Mouse (Mus musculus) G1E (cell line): ENCODE data around the gene Cabin1. TPM values are rescaled to one million over a fixed set of nuclear protein-coding genes. Genes with fewer than 3 reads are reported as not detected.

ENCODE experiments used
- ATAC-seq: 2 replicates; pipeline ENCODE4 v1.8.0; 2016; ENCODE audit warnings: mild to moderate bottlenecking; ENCODE audit not compliant: insufficient number of reproducible peaks, poor library complexity, low FRiP score, severe bottlenecking; ENCODE audit errors: extremely low read depth
- DNase-seq: peaks from one replicate; pipeline ENCODE4 v3.0.0; 2012; ENCODE audit warnings: low spot score
- H3K27me3 ChIP-seq: 2 replicates; pipeline ENCODE4 v1.6.1; 2012; ENCODE audit warnings: mild to moderate bottlenecking, low read length, inconsistent platforms; ENCODE audit not compliant: insufficient read depth
- H3K36me3 ChIP-seq: replicated peaks from 2 replicates; pipeline ENCODE3; 2012; ENCODE audit warnings: mild to moderate bottlenecking, inconsistent platforms
- H3K4me1 ChIP-seq: 2 replicates; pipeline ENCODE4 v1.6.1; 2012; ENCODE audit warnings: low read depth, low read length, inconsistent platforms, mixed read lengths; ENCODE audit not compliant: insufficient read depth
- H3K4me3 ChIP-seq: 2 replicates; pipeline ENCODE4 v1.5.1; 2012; ENCODE audit warnings: low read depth, mild to moderate bottlenecking, inconsistent platforms, low read length, moderate library complexity, mixed read lengths
- H3K9me3 ChIP-seq: replicated peaks from 2 replicates; pipeline ENCODE4 v1.6.1; 2012; ENCODE audit warnings: inconsistent platforms
- CTCF ChIP-seq: IDR thresholded peaks from 2 replicates; pipeline ENCODE4 v1.5.1; 2012; ENCODE audit warnings: low read depth, low read length, inconsistent platforms, mixed read lengths
- GATA1 ChIP-seq: IDR thresholded peaks from 2 replicates; pipeline ENCODE4 v1.6.1; 2012; ENCODE audit warnings: borderline replicate concordance, low read length, inconsistent platforms, mixed read lengths
- GATA2 ChIP-seq: IDR thresholded peaks from 2 replicates; pipeline ENCODE4 v1.6.1; 2012; ENCODE audit warnings: low read depth, low read length, inconsistent platforms, borderline replicate concordance
- POLR2AphosphoS5 ChIP-seq: IDR thresholded peaks from 2 replicates; pipeline ENCODE4 v1.6.1; 2012; ENCODE audit warnings: low read depth, low read length, inconsistent platforms; ENCODE audit not compliant: insufficient replicate concordance
- TAL1 ChIP-seq: conservative IDR thresholded peaks from 2 replicates; pipeline ENCODE4 v1.6.1; 2012; ENCODE audit warnings: low read depth, low read length, inconsistent platforms, mixed read lengths
- polyA plus RNA-seq: library from polyadenylated mRNA; stranded (reverse); fragments of >175 nt; gene quantifications from 2 replicates; pipeline ENCODE4 v1.2.3, GENCODE M21; 2012
- total RNA-seq, 2 experiments: library from RNA; stranded (forward) in 1 of 2; stranded (reverse) in 1 of 2; fragments of 200-1000 nt in 1 of 2; fragments of >200 nt in 1 of 2; fragmentation: Nextera tagmentation in 1 of 2; gene quantifications; 2 replicates each; pipeline ENCODE4 v1.2.3; 2014 to 2017

The Cabin1 gene
- total and polyA plus RNA-seq, 3 experiments: 30.5 to 96.5 (median 78.7) TPM

DNA sequence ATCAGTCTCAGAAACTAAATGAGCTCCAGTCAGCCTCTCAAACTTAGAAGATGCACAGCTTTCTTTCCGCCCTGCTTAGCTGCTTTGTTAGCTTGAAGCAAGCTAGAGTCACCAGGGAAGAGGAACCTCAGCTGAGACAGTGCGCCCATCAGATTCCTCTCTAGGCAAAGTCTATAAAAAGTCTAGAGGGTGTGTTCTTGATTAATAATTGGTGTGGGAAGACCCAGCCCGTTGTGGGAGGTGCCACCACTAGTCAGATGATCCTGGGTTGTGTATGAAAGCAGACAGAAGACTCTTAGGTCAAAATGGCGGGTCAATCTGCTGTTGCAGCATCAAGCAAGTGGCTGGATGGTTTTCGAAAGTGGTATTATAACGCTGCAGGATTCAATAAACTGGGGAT, 2.7 kb upstream of the Cabin1 start:
- H3K36me3 ChIP-seq: peaks cover 23% of the 10 kb centered on the region
- DNase-seq (no peak), ATAC-seq (no peak)
- H3K4me1 ChIP-seq: peaks cover 26% of the 10 kb centered on the region
- TF ChIP-seq GATA1 (no peak), POLR2AphosphoS5 (no peak), GATA2 (no peak), TAL1 (no peak), CTCF (no peak)
- H3K4me3 ChIP-seq: no peak overlapping the region
- no peaks in the 10 kb centered on the region for H3K27me3 ChIP-seq
- no peaks in the 10 kb centered on the region for H3K9me3 ChIP-seq

DNA sequence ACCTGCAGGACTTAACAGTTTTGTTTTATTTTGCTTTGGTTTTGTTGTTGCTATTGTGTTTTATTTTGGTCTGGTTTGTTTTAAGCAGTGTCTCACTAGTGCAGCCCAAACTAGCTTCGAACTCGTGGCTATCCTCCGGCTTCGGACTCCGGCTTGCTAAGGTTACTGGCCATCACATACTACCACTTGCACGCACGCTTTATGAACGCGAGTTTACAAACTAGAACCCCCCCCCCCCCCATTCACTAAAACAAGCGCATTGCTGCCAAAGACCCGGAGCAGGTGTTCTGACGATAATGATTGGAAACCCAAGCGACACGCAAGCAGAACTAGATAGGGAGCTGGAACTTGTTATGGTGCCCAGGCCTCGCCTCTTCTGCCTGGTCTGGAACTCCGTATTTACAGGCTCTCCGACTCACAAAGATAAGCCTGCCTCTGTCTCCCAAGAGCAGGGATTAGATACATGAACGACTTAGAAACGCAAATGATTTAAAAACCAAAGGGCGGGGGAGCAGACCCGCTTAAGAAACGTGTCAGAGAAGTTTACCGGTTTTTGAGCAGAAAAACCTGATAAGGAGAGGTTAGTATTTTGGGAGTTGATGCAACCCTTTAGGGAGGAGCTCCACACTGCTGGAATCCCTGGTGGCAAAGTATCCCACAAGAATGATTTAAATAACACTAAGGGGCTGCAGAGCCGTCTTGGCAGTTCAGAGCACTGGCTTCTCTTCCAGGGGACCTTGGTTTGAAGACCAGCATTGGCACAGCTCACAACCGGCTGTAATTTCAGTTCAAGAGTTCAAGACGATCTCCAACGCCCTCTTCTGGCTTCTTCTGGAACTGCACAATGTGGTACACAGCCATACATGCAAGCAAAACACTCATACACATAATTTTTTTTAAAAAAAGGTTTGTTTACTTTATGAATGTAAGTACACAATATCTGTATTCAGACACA, 655 bp upstream of the Cabin1 start:
- ATAC-seq (no peak), DNase-seq (peak; percentile 32)
- Histone ChIP-seq H3K9me3 (peaks cover 6% of the 10 kb centered on the region), H3K36me3 (peaks cover 26% of the 10 kb centered on the region), H3K4me3 (peak overlapping the region; percentile 94), H3K4me1 (peaks cover 25% of the 10 kb centered on the region), H3K27me3 (no peaks in the 10 kb centered on the region)
- peak; percentile 72 for TF ChIP-seq CTCF
- no peak for TF ChIP-seq GATA2

DNA sequence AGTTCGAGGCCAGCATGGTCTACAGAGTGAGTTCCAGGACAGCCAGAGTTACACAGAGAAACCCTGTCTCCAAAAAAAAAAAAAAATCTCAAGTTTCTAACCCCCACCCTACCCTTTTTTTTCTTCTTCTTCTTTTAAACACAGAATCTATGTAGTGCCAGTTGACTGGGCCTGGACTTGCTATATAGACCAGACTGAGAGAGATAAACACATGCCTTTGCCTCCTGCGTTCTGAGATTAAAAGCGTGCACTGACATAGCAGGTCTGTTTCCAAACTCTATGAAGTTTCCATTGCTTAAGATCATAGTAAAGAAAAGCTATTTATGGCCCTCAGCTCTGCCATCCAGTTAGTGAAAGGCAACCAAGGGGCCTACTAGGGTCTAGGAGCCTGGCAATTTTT, 1.7 kb downstream of the Cabin1 start:
- peaks cover 46% of the 10 kb centered on the region for H3K36me3 ChIP-seq
- no peaks in the 10 kb centered on the region for H3K27me3 ChIP-seq
- peaks cover 23% of the 10 kb centered on the region for H3K4me1 ChIP-seq
- H3K4me3 ChIP-seq: peak overlapping the region; percentile 53; the same call in 1 of the 2 replicates
- ATAC-seq (peak; percentile 18; the same call in 1 of the 2 replicates), DNase-seq (no peak)
- TF ChIP-seq GATA2: no peak
- TF ChIP-seq TAL1: peak; percentile 23; the same call in 1 of the 2 replicates
- peaks cover 6% of the 10 kb centered on the region for H3K9me3 ChIP-seq

DNA sequence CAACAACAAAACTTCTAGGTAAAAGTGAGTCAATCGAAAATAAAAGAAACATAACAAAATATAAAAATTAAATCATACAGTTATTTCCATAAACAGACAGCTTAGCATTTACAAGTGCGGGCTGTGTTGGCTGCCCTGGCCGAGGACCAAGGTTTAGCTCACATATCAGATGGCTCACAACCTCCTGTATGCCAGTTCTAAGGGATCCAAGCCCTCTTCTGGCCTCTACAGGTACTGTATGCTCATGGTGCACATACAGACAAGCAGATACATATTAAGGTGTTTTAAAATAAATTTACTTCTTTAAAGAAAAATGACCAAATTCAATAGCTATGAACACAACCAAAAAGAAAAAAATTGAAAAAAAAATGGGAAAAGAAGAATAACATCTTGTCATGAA, 3.8 kb downstream of the Cabin1 start:
- ATAC-seq (no peak), DNase-seq (no peak)
- Histone ChIP-seq H3K9me3 (peaks cover 6% of the 10 kb centered on the region), H3K27me3 (no peaks in the 10 kb centered on the region), H3K4me1 (peaks cover 24% of the 10 kb centered on the region), H3K4me3 (no peak overlapping the region), H3K36me3 (peaks cover 66% of the 10 kb centered on the region)
- TF ChIP-seq GATA2: no peak

DNA sequence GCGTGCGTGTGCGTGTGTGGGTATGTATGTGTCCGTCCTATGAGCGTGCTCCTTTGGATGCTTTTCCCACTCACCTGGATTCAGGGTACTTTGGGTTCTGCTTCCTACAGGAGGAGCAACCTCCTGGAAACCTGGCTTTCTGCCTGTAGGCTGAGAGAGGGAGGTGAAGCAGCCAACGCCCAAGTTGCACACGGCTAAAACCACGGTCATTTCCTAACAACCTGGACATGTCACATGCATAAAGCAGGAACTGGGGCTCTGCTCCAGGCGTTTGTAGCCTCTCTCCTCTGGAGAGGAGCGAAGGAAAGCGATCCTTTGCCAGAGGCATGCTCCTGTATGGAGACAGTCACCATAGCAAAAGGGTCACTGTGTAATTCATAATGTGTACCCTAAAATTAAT, 7.4 kb downstream of the Cabin1 start:
- Histone ChIP-seq H3K4me3 (no peak overlapping the region), H3K9me3 (peaks cover 6% of the 10 kb centered on the region), H3K27me3 (no peaks in the 10 kb centered on the region), H3K36me3 (peaks cover 95% of the 10 kb centered on the region), H3K4me1 (peaks cover 11% of the 10 kb centered on the region)
- ATAC-seq: no peak
- TF ChIP-seq TAL1: no peak
- TF ChIP-seq GATA2: no peak
- no peak for TF ChIP-seq POLR2AphosphoS5
- TF ChIP-seq GATA1: no peak
- TF ChIP-seq CTCF: no peak
- DNase-seq: no peak

DNA sequence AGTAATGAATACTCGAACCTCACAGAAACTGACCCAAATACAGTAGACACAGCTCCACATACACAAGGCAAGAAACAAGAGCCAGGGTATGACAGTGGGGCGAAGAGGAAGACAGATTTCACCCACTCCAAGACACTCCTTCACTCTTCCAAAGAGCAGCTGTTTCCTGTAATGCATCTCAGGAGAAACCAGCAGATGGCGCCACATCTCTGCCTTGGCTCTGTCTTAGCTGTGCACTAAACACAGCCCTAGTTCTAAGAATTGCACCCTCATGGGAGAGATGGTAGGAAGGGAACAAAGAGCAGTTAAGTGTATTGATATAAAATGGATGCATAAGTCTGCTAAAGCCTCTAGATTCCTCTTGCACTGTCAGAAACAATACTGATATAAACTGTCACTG, 20.1 kb downstream of the Cabin1 start:
- Histone ChIP-seq H3K27me3 (no peaks in the 10 kb centered on the region), H3K4me3 (no peak overlapping the region), H3K4me1 (peaks cover 2% of the 10 kb centered on the region), H3K36me3 (peaks cover 99% of the 10 kb centered on the region), H3K9me3 (no peaks in the 10 kb centered on the region)
- ATAC-seq: peak; percentile 63; the same call in 1 of the 2 replicates
- DNase-seq: peak; percentile 71
- TF ChIP-seq POLR2AphosphoS5 (no peak), CTCF (peak; percentile 64)

DNA sequence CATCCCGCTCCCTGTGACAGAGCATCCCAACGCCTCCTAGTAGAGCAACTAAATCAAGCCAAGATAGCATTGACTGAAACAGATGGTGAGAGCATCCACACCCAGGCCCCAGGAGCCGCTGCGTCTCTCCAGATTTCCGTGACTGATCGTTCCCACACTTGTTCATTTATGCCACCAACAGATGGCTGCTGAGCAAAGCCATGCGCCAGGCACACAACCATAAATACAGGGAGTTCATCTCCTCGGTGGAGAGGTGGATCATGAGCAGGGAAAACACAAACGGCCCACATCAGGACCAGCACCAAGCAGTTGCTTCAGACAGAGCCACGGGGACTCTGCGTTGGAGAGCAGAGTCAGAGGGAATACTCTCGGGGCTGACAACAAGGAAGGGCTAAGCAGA, 20.8 kb downstream of the Cabin1 start:
- H3K27me3 ChIP-seq: no peaks in the 10 kb centered on the region
- TF ChIP-seq TAL1 (no peak), GATA2 (no peak), POLR2AphosphoS5 (no peak), GATA1 (no peak), CTCF (no peak)
- H3K9me3 ChIP-seq: no peaks in the 10 kb centered on the region
- peaks cover 100% of the 10 kb centered on the region for H3K36me3 ChIP-seq
- H3K4me1 ChIP-seq: peaks cover 2% of the 10 kb centered on the region
- DNase-seq: no peak
- H3K4me3 ChIP-seq: no peak overlapping the region
- no peak for ATAC-seq
